Mouse (Mus musculus): ENCODE measurements around the gene St3gal3.
A peak's percentile ranks its signal among the peaks of the same experiment; 100 is the strongest.

St3gal3 gene

GRCm38 (mm10) chr4:117896031-117896430, 238.7 kb downstream of the St3gal3 start:
- no peak for DNase-seq (ENCODE audit: low read depth, low spot score)

- DNase-seq (ENCODE audit: low read depth, low spot score): no peak
Measured at GRCm38 (mm10) chr4:117895339-117895738, 239.4 kb downstream of the St3gal3 start.

- no peak for DNase-seq (ENCODE audit: low read depth, low spot score)
Measured at GRCm38 (mm10) chr4:117894601-117895000, 240.1 kb downstream of the St3gal3 start.

GRCm38 (mm10) chr4:117893376-117893775, 241.3 kb downstream of the St3gal3 start:
- DNase-seq (ENCODE audit: low read depth, low spot score): peak; percentile 51

- peak; percentile 93 for DNase-seq (ENCODE audit: low read depth, low spot score)
Measured at GRCm38 (mm10) chr4:117891738-117892161, 243.0 kb downstream of the St3gal3 start, which contains the start of gene Dph2. Dph2 (minus strand) TSS chr4:117892032.

GRCm38 (mm10) chr4:117890750-117891149, 244.0 kb downstream of the St3gal3 start:
- DNase-seq (ENCODE audit: low read depth, low spot score): no peak

- no peak for DNase-seq (ENCODE audit: low read depth, low spot score)
Measured at GRCm38 (mm10) chr4:117890031-117890430, 244.7 kb downstream of the St3gal3 start.

GRCm38 (mm10) chr4:117889471-117889870, 245.2 kb downstream of the St3gal3 start:
- no peak for DNase-seq (ENCODE audit: low read depth, low spot score)

GRCm38 (mm10) chr4:117887920-117888319, 246.8 kb downstream of the St3gal3 start:
- no peak for DNase-seq (ENCODE audit: low read depth, low spot score)

- DNase-seq (ENCODE audit: low read depth, low spot score): peak; percentile 93
Measured at GRCm38 (mm10) chr4:117887133-117887532, 247.6 kb downstream of the St3gal3 start, which contains the start of gene Atp6v0b. Atp6v0b (minus strand) TSS chr4:117887333.

- peak; percentile 42 for DNase-seq (ENCODE audit: low read depth, low spot score)
Measured at GRCm38 (mm10) chr4:117886644-117887043, 248.1 kb downstream of the St3gal3 start.

GRCm38 (mm10) chr4:117885994-117886393, 248.7 kb downstream of the St3gal3 start:
- no peak for DNase-seq (ENCODE audit: low read depth, low spot score)

GRCm38 (mm10) chr4:117885093-117885492, 249.6 kb downstream of the St3gal3 start:
- DNase-seq (ENCODE audit: low read depth, low spot score): no peak

GRCm38 (mm10) chr4:117884146-117884545, 250.6 kb downstream of the St3gal3 start:
- DNase-seq (ENCODE audit: low read depth, low spot score): no peak

- peak; percentile 34 for DNase-seq (ENCODE audit: low read depth, low spot score)
Measured at GRCm38 (mm10) chr4:117882701-117883691, 251.7 kb downstream of the St3gal3 start, which contains the start of gene B4galt2. B4galt2 (minus strand) TSS chr4:117883487.

Measured in ES-CJ7 (cell line).